9 mouse cellular contexts compared by ENCODE assay signal in the genomic region with DNA sequence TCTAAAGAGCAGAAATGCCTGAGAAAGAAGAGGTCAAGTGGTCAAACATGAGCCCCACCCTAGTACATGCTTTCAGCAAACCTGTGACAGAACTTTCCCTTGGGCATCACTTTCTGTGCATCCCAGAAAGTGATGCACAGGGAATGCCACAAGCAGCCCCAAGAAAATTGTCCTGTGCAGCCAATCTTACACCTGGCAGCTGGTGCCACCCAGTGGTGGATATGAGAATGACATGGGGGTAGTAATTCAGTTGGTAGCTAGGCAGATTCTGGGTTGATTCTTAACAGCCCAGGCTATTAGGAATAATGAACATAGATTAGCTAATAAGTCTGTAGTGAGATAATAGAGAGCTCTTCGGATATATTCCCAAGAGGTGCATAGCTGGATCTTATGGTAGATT.
DNase-seq lines count a peak whose midpoint lies in the region; ATAC-seq lines count a peak whose summit lies in the region.
"Had no signal": no experiment of that assay in that cellular context is flagged by ENCODE, and none has a peak within 500 bp of the region (broad histone marks: within the 10 kb centered on the region; RNA-seq: fewer than 3 reads in every experiment).

No protein-coding gene starts in this region.

- no peaks in the 10 kb centered on the region for H3K36me3 ChIP-seq in midbrain, embryonic 12.5 days
- no peaks in the 10 kb centered on the region for H3K36me3 ChIP-seq in midbrain, embryonic 16.5 days (ENCODE audit: control insufficient read depth, insufficient read depth, low read length)
- H3K36me3 ChIP-seq in limb, embryonic 11.5 days (ENCODE audit: control insufficient read depth, insufficient read depth, low read length): no peaks in the 10 kb centered on the region
- H3K36me3 ChIP-seq: stomach, embryonic 15.5 days had no signal

- no peak overlapping the region for H3K4me3 ChIP-seq in midbrain, embryonic 12.5 days
- H3K4me3 ChIP-seq in midbrain, embryonic 16.5 days (ENCODE audit: low read depth, low read length): no peak overlapping the region
- H3K4me3 ChIP-seq in limb, embryonic 11.5 days (ENCODE audit: low read depth, low read length): no peak overlapping the region
- H3K4me3 ChIP-seq: stomach, embryonic 15.5 days had no signal

- H3K27ac ChIP-seq in midbrain, embryonic 12.5 days (replicated peaks): no peak overlapping the region
- H3K27ac ChIP-seq in midbrain, embryonic 16.5 days (ENCODE audit: low read length): no peak overlapping the region
- H3K27ac ChIP-seq in limb, embryonic 11.5 days (replicated peaks; ENCODE audit: low read depth, low read length): no peak overlapping the region
- H3K27ac ChIP-seq: stomach, embryonic 15.5 days had no signal

- H3K9me3 ChIP-seq in midbrain, embryonic 12.5 days: no peaks in the 10 kb centered on the region
- no peaks in the 10 kb centered on the region for H3K9me3 ChIP-seq in midbrain, embryonic 16.5 days (replicated peaks; ENCODE audit: control insufficient read depth, low read length, poor library complexity, severe bottlenecking)
- no peaks in the 10 kb centered on the region for H3K9me3 ChIP-seq in limb, embryonic 11.5 days (ENCODE audit: control insufficient read depth, low read length)
- H3K9me3 ChIP-seq: stomach, embryonic 15.5 days had no signal

- no peaks in the 10 kb centered on the region for H3K27me3 ChIP-seq in midbrain, embryonic 12.5 days
- H3K27me3 ChIP-seq in midbrain, embryonic 16.5 days (ENCODE audit: control insufficient read depth, insufficient read depth, low read depth, low read length): no peaks in the 10 kb centered on the region
- H3K27me3 ChIP-seq in limb, embryonic 11.5 days (ENCODE audit: control insufficient read depth, insufficient read depth, low read length): no peaks in the 10 kb centered on the region
- H3K27me3 ChIP-seq: stomach, embryonic 15.5 days had no signal

- WGBS in midbrain, embryonic 12.5 days: 9% methylated on average over 1 of the region's 1 CpGs
- 14% methylated on average over 1 of the region's 1 CpGs for WGBS in midbrain, embryonic 16.5 days
- WGBS in limb, embryonic 11.5 days: 9% methylated on average over 1 of the region's 1 CpGs

- H3K4me2 ChIP-seq in midbrain, embryonic 12.5 days (replicated peaks): no peak overlapping the region
- no peak overlapping the region for H3K4me2 ChIP-seq in midbrain, embryonic 16.5 days (ENCODE audit: low read length)
- H3K4me2 ChIP-seq in limb, embryonic 11.5 days (ENCODE audit: low read depth, severe bottlenecking): no peak overlapping the region
- H3K4me2 ChIP-seq: stomach, embryonic 15.5 days had no signal

- ATAC-seq in midbrain, embryonic 12.5 days (ENCODE audit: low FRiP score, low read depth): peak; percentile 34; the same call in 1 of the 2 replicates
- ATAC-seq in midbrain, embryonic 16.5 days: no peak
- no peak for ATAC-seq in limb, embryonic 11.5 days (ENCODE audit: insufficient number of reproducible peaks, low FRiP score, low TSS enrichment, low read depth)

- no peaks in the 10 kb centered on the region for H3K4me1 ChIP-seq in midbrain, embryonic 12.5 days
- H3K4me1 ChIP-seq in midbrain, embryonic 16.5 days (ENCODE audit: control insufficient read depth, insufficient read depth, low read length): no peaks in the 10 kb centered on the region
- no peaks in the 10 kb centered on the region for H3K4me1 ChIP-seq in limb, embryonic 11.5 days (ENCODE audit: control insufficient read depth, insufficient read depth, low read length)
- H3K4me1 ChIP-seq: stomach, embryonic 15.5 days had no signal

- peak; percentile 74 for DNase-seq in cerebellum, adult 11 months
- DNase-seq in frontal cortex, adult 2 months (ENCODE audit: extremely low spot score in 1 of 2, low spot score in 1 of 2): peak; percentile 27 to 89
- DNase-seq in kidney, adult 8-10 months: peak; percentile 28 to 72
- DNase-seq in limb, embryonic 11.5 days (ENCODE audit: low spot score): peak; percentile 80
- DNase-seq in ovary, postnatal 14 days (ENCODE audit: low spot score): peak; percentile 69
- DNase-seq in thymus, postnatal 25 days: peak; percentile 59

- no peak overlapping the region for H3K9ac ChIP-seq in midbrain, embryonic 12.5 days (replicated peaks)
- no peak overlapping the region for H3K9ac ChIP-seq in midbrain, embryonic 16.5 days (ENCODE audit: low read depth, low read length)
- H3K9ac ChIP-seq in limb, embryonic 11.5 days (ENCODE audit: low read length): no peak overlapping the region
- H3K9ac ChIP-seq: stomach, embryonic 15.5 days had no signal
